Mouse (Mus musculus) erythroblast, embryonic 14.5 days (primary cell): ENCODE measurements around the gene Ppp1r11.

Experiments used
- GATA1 ChIP-seq: IDR thresholded peaks from 2 replicates; pipeline ENCODE4 v1.6.1; 2012; ENCODE audit warnings: low read length, inconsistent platforms, mixed read lengths
- TAL1 ChIP-seq: IDR thresholded peaks from 3 replicates; pipeline ENCODE4 v1.6.1; 2012; ENCODE audit warnings: low read length, inconsistent platforms, mixed read lengths

GRCm38 (mm10) chr17:36993770-36994325, 42.3 kb upstream of the Ppp1r11 start:
- no peak for TF ChIP-seq TAL1
- TF ChIP-seq GATA1, result no peak
